Mouse (Mus musculus): ENCODE measurements at regions not wholly inside any gene's neighbourhood (a gene's known extent, or its start where the extent isn't known, plus 50 kb on each side); places are given as distances from the start of the nearest gene placed in this dataset.

DNA sequence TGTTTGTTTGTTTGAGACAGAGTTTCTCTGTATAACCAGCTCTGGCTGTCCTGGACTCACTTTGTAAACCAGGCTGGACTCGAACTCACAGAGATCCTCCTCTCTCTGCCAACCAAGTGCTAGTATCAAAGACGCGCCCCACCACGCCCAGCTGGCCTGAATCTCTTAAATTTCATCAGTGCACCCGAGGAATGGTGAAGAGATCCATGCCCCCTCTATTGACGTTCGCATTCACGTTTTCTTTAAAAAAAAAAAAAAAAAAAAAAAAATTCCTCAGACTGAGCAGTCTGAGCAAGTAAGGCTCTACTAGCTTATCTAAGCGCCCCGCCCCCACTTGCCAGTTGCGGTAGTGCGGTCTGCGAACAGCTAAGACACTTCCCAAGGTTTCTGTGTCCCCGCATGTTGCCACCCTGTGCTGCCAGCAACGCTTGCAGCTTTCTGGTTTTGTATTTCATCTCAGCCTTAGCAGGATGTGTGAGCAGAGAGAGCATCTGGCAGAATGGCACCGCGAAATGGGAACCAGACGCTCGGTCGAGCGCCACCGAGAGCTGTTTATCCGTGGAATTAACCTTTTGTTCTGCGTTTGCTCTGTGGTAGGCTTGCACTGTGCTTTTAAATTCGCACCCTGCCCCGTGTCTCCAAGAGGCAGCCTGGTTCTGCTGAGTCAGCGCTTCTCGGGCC, 225.1 kb upstream of the Hes1 start:
- Histone ChIP-seq H3K27me3 (ENCODE audit: control insufficient read depth, insufficient read depth, low read length) (peaks cover 35% of the 10 kb centered on the region), H3K4me2 (ENCODE audit: low read length) (peak overlapping the region; percentile 58), H3K9ac (replicated peaks; ENCODE audit: low read length) (peak overlapping the region; percentile 37; the same call in 1 of the 2 replicates), H3K4me1 (ENCODE audit: control insufficient read depth, insufficient read depth, low read length) (peaks cover 15% of the 10 kb centered on the region), H3K4me3 (replicated peaks; ENCODE audit: low read depth, low read length) (peak overlapping the region; percentile 29), H3K9me3 (ENCODE audit: control insufficient read depth, low read length) (no peaks in the 10 kb centered on the region), H3K27ac (replicated peaks; ENCODE audit: low read depth, low read length) (0 out of 2 replicates have a peak overlapping the region, but pooled peaks have one; percentile 13), H3K36me3 (ENCODE audit: control insufficient read depth, insufficient read depth, low read length) (no peaks in the 10 kb centered on the region)
- ATAC-seq (ENCODE audit: low FRiP score, low TSS enrichment) (peak; percentile 59; the same call in 1 of the 2 replicates), DNase-seq (peak; percentile 82)
- 8% methylated on average over 28 of the region's 28 CpGs for WGBS

DNA sequence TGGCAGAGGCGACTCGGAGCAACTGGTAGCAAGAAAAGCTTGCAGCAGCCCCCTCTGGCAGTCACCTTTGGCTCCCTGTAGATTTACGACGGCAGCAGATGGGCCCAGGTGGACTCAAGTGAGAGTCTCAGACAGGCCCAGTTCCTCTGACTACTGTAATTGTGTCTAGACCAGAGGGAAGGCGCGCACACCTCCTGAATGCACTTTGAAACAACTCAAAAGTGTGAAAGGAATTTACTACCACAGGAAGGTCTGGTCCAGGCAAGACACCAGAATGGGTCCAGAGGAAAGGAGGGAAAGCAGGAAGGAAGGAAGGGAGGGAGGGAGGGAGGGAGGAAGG, 224.6 kb upstream of the Hes1 start:
- Histone ChIP-seq H3K4me1 (ENCODE audit: control insufficient read depth, insufficient read depth, low read length) (peaks cover 15% of the 10 kb centered on the region), H3K9me3 (ENCODE audit: control insufficient read depth, low read length) (no peaks in the 10 kb centered on the region), H3K27ac (replicated peaks; ENCODE audit: low read depth, low read length) (no peak overlapping the region), H3K9ac (replicated peaks; ENCODE audit: low read length) (peak overlapping the region; percentile 37; the same call in 1 of the 2 replicates), H3K4me2 (ENCODE audit: low read length) (peak overlapping the region; percentile 58), H3K36me3 (ENCODE audit: control insufficient read depth, insufficient read depth, low read length) (no peaks in the 10 kb centered on the region), H3K4me3 (replicated peaks; ENCODE audit: low read depth, low read length) (peak overlapping the region; percentile 29), H3K27me3 (ENCODE audit: control insufficient read depth, insufficient read depth, low read length) (peaks cover 35% of the 10 kb centered on the region)
- ATAC-seq (ENCODE audit: low FRiP score, low TSS enrichment), result no peak
- no peak for DNase-seq
- WGBS, result 23% methylated on average over 6 of the region's 6 CpGs

GRCm38 (mm10) chr16:29840412-29840811, 223.8 kb upstream of the Hes1 start:
- WGBS, result 87% methylated on average over 2 of the region's 2 CpGs
- no peaks in the 10 kb centered on the region for H3K9me3 ChIP-seq (ENCODE audit: control insufficient read depth, low read length)
- no peak overlapping the region for H3K4me3 ChIP-seq (replicated peaks; ENCODE audit: low read depth, low read length)
- peaks cover 31% of the 10 kb centered on the region for H3K27me3 ChIP-seq (ENCODE audit: control insufficient read depth, insufficient read depth, low read length)
- peaks cover 15% of the 10 kb centered on the region for H3K4me1 ChIP-seq (ENCODE audit: control insufficient read depth, insufficient read depth, low read length)
- ATAC-seq (ENCODE audit: low FRiP score, low TSS enrichment), result no peak
- no peak overlapping the region for H3K9ac ChIP-seq (replicated peaks; ENCODE audit: low read length)
- H3K36me3 ChIP-seq (ENCODE audit: control insufficient read depth, insufficient read depth, low read length), result no peaks in the 10 kb centered on the region
- no peak overlapping the region for H3K4me2 ChIP-seq (ENCODE audit: low read length)
- H3K27ac ChIP-seq (replicated peaks; ENCODE audit: low read depth, low read length), result no peak overlapping the region
- no peak for DNase-seq

GRCm38 (mm10) chr16:29841132-29841531, 223.1 kb upstream of the Hes1 start:
- 58% methylated on average over 4 of the region's 4 CpGs for WGBS
- no peak for DNase-seq
- Histone ChIP-seq H3K4me1 (ENCODE audit: control insufficient read depth, insufficient read depth, low read length) (peaks cover 15% of the 10 kb centered on the region), H3K36me3 (ENCODE audit: control insufficient read depth, insufficient read depth, low read length) (no peaks in the 10 kb centered on the region), H3K27ac (replicated peaks; ENCODE audit: low read depth, low read length) (no peak overlapping the region), H3K27me3 (ENCODE audit: control insufficient read depth, insufficient read depth, low read length) (peaks cover 26% of the 10 kb centered on the region), H3K4me3 (replicated peaks; ENCODE audit: low read depth, low read length) (no peak overlapping the region), H3K9me3 (ENCODE audit: control insufficient read depth, low read length) (no peaks in the 10 kb centered on the region), H3K4me2 (ENCODE audit: low read length) (no peak overlapping the region), H3K9ac (replicated peaks; ENCODE audit: low read length) (no peak overlapping the region)
- no peak for ATAC-seq (ENCODE audit: low FRiP score, low TSS enrichment)

GRCm38 (mm10) chr16:29842071-29842470, 222.1 kb upstream of the Hes1 start:
- Histone ChIP-seq H3K9ac (replicated peaks; ENCODE audit: low read length) (no peak overlapping the region), H3K4me1 (ENCODE audit: control insufficient read depth, insufficient read depth, low read length) (peaks cover 14% of the 10 kb centered on the region), H3K9me3 (ENCODE audit: control insufficient read depth, low read length) (no peaks in the 10 kb centered on the region), H3K4me2 (ENCODE audit: low read length) (no peak overlapping the region), H3K27me3 (ENCODE audit: control insufficient read depth, insufficient read depth, low read length) (peaks cover 24% of the 10 kb centered on the region), H3K27ac (replicated peaks; ENCODE audit: low read depth, low read length) (no peak overlapping the region), H3K36me3 (ENCODE audit: control insufficient read depth, insufficient read depth, low read length) (no peaks in the 10 kb centered on the region), H3K4me3 (replicated peaks; ENCODE audit: low read depth, low read length) (no peak overlapping the region)
- WGBS, result 86% methylated on average over 4 of the region's 4 CpGs
- ATAC-seq (ENCODE audit: low FRiP score, low TSS enrichment), result no peak
- no peak for DNase-seq

GRCm38 (mm10) chr16:29843490-29843889, 220.7 kb upstream of the Hes1 start:
- 90% methylated on average over 7 of the region's 7 CpGs for WGBS
- Histone ChIP-seq H3K27ac (replicated peaks; ENCODE audit: low read depth, low read length) (no peak overlapping the region), H3K9ac (replicated peaks; ENCODE audit: low read length) (no peak overlapping the region), H3K4me3 (replicated peaks; ENCODE audit: low read depth, low read length) (no peak overlapping the region), H3K4me1 (ENCODE audit: control insufficient read depth, insufficient read depth, low read length) (peaks cover 8% of the 10 kb centered on the region), H3K36me3 (ENCODE audit: control insufficient read depth, insufficient read depth, low read length) (no peaks in the 10 kb centered on the region), H3K27me3 (ENCODE audit: control insufficient read depth, insufficient read depth, low read length) (peaks cover 24% of the 10 kb centered on the region), H3K4me2 (ENCODE audit: low read length) (no peak overlapping the region), H3K9me3 (ENCODE audit: control insufficient read depth, low read length) (no peaks in the 10 kb centered on the region)
- ATAC-seq (ENCODE audit: low FRiP score, low TSS enrichment), result no peak
- DNase-seq, result no peak

DNA sequence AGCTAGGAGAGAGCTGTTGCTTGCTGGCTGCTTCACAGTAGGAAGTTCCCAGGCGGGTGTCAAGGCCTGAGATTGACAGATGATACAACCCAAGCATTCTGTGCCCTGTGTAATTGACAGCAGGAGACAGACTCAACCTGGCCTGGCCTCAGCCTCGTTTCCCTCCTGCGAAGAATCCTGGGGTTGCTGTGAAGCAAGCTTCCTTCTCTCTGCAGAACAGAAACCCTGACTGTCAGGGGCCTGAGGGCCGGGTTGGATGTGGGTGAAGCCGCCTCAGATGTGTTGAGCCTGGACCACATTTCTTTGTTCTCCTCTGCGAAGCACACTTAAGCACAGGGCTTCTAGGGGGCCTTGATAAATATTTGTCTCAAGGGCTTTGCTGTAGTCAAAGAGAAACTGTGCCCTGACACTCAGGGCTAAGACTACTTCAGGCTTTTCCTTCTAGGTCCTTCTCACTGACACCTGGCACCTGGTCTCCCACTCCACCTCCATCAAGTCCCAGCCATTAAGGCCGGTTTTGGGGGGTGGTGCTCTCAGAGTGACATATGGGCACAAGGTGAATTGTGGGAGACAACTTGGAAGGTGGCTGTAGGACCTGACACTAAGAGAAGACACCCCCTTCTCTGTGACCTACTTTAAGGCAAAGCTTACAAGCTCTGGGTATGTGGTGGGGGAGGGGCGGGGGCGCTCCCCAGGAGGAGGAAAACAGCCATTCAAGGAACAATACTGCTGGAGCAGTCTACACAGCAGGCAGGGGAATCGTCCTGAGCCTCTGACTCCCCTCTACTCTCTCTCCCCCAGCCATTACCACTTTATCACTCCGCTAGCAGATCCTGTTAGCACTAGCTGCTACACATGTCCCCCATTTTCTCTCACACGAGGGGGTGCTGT, 219.2 kb upstream of the Hes1 start:
- no peaks in the 10 kb centered on the region for H3K4me1 ChIP-seq (ENCODE audit: control insufficient read depth, insufficient read depth, low read length)
- WGBS, result 22% methylated on average over 12 of the region's 12 CpGs
- H3K27me3 ChIP-seq (ENCODE audit: control insufficient read depth, insufficient read depth, low read length), result peaks cover 22% of the 10 kb centered on the region
- H3K4me2 ChIP-seq (ENCODE audit: low read length), result no peak overlapping the region
- H3K4me3 ChIP-seq (replicated peaks; ENCODE audit: low read depth, low read length), result no peak overlapping the region
- no peak overlapping the region for H3K27ac ChIP-seq (replicated peaks; ENCODE audit: low read depth, low read length)
- H3K36me3 ChIP-seq (ENCODE audit: control insufficient read depth, insufficient read depth, low read length), result no peaks in the 10 kb centered on the region
- no peak overlapping the region for H3K9ac ChIP-seq (replicated peaks; ENCODE audit: low read length)
- DNase-seq (no peak), ATAC-seq (ENCODE audit: low FRiP score, low TSS enrichment) (no peak)
- H3K9me3 ChIP-seq (ENCODE audit: control insufficient read depth, low read length), result no peaks in the 10 kb centered on the region

GRCm38 (mm10) chr16:29845597-29845986, 218.6 kb upstream of the Hes1 start:
- Histone ChIP-seq H3K4me3 (replicated peaks; ENCODE audit: low read depth, low read length) (no peak overlapping the region), H3K36me3 (ENCODE audit: control insufficient read depth, insufficient read depth, low read length) (no peaks in the 10 kb centered on the region), H3K4me2 (ENCODE audit: low read length) (no peak overlapping the region), H3K27ac (replicated peaks; ENCODE audit: low read depth, low read length) (no peak overlapping the region), H3K4me1 (ENCODE audit: control insufficient read depth, insufficient read depth, low read length) (no peaks in the 10 kb centered on the region), H3K9me3 (ENCODE audit: control insufficient read depth, low read length) (no peaks in the 10 kb centered on the region), H3K27me3 (ENCODE audit: control insufficient read depth, insufficient read depth, low read length) (peaks cover 16% of the 10 kb centered on the region), H3K9ac (replicated peaks; ENCODE audit: low read length) (no peak overlapping the region)
- no peak for ATAC-seq (ENCODE audit: low FRiP score, low TSS enrichment)
- DNase-seq, result no peak
- 38% methylated on average over 8 of the region's 8 CpGs for WGBS
